Mouse (Mus musculus) megakaryocyte, embryonic 14.5 days (primary cell): Measurements from ENCODE around the gene Dhfr.

Experiments
- FLI1 ChIP-seq: IDR thresholded peaks from 2 replicates; pipeline ENCODE4 v1.6.1; 2012; ENCODE audit warnings: low read length, inconsistent platforms, mixed read lengths
- GATA1 ChIP-seq: IDR thresholded peaks from 3 replicates; pipeline ENCODE4 v1.6.1; 2012; ENCODE audit warnings: mixed read lengths, low read length, inconsistent platforms, borderline replicate concordance

GRCm38 (mm10) chr13:92403496-92403895 lies 49.0 kb downstream of the Dhfr start:
- TF ChIP-seq GATA1: no peak
- TF ChIP-seq FLI1: no peak
